Mouse (Mus musculus) regulatory T cell (primary cell): ENCODE measurements around the gene Taf4.

Experiments
- in situ Hi-C: fragments of 300-600 bp; cut with MboI, MseI; formaldehyde crosslinking; loops from one replicate; pipeline ENCODE4 v1.15.1; 2025; ENCODE audit warnings: high pct_unique_total_duplicates

Taf4 gene

GRCm38 (mm10) chr2:179984830-179985229, 8.4 kb upstream of the Taf4 start:
- in situ Hi-C loops, result no loop called here

GRCm38 (mm10) chr2:179982715-179983114, 6.3 kb upstream of the Taf4 start:
- in situ Hi-C loops, result no loop called here

- in situ Hi-C loops, result no loop called here
These were observed 4.2 kb upstream of the Taf4 start for GRCm38 (mm10) chr2:179980616-179981015.

- in situ Hi-C loops, result loop anchor here (10.0 kb wide), 1 partner anchor 45 kb away; the partner anchor contains the start of gene Lsm14b
These were observed 3.4 kb upstream of the Taf4 start for GRCm38 (mm10) chr2:179979836-179980235.

- in situ Hi-C loops, result loop anchor here (10.0 kb wide), 1 partner anchor 47 kb away; the partner anchor contains the start of gene Lsm14b
These were observed 1.8 kb upstream of the Taf4 start for GRCm38 (mm10) chr2:179978250-179978649.

GRCm38 (mm10) chr2:179977344-179978025, 1.0 kb upstream of the Taf4 start:
- in situ Hi-C loops, result loop anchor here (10.0 kb wide), 1 partner anchor 47 kb away; the partner anchor contains the start of gene Lsm14b

GRCm38 (mm10) chr2:179976295-179976627, 185 bp downstream of the Taf4 start:
- in situ Hi-C loops, result loop anchor here (10.0 kb wide), 1 partner anchor 49 kb away; the partner anchor contains the start of gene Lsm14b

- in situ Hi-C loops, result loop anchor here (10.0 kb wide), 1 partner anchor 49 kb away; the partner anchor contains the start of gene Lsm14b
These were observed 595 bp downstream of the Taf4 start for GRCm38 (mm10) chr2:179975851-179976250.

- in situ Hi-C loops, result loop anchor here (10.0 kb wide), 1 partner anchor 50 kb away; the partner anchor contains the start of gene Lsm14b
These were observed 1.6 kb downstream of the Taf4 start for GRCm38 (mm10) chr2:179974651-179975471.

- in situ Hi-C loops, result loop anchor here (10.0 kb wide), 1 partner anchor 51 kb away; the partner anchor contains the start of gene Lsm14b
These were observed 2.4 kb downstream of the Taf4 start for GRCm38 (mm10) chr2:179973871-179974628.

- in situ Hi-C loops, result loop anchor here (10.0 kb wide), 1 partner anchor 52 kb away; the partner anchor contains the start of gene Lsm14b
These were observed 4.0 kb downstream of the Taf4 start for GRCm38 (mm10) chr2:179972406-179972805.

GRCm38 (mm10) chr2:179971891-179972290, 4.6 kb downstream of the Taf4 start:
- in situ Hi-C loops, result loop anchor here (10.0 kb wide), 1 partner anchor 53 kb away; the partner anchor contains the start of gene Lsm14b

- in situ Hi-C loops, result no loop called here
These were observed 7.3 kb downstream of the Taf4 start for GRCm38 (mm10) chr2:179969137-179969536.

- in situ Hi-C loops, result no loop called here
These were observed 8.8 kb downstream of the Taf4 start for GRCm38 (mm10) chr2:179967633-179968032.

GRCm38 (mm10) chr2:179961420-179961819, 15.0 kb downstream of the Taf4 start:
- in situ Hi-C loops, result loop anchor here (5.0 kb wide), 1 partner anchor 301 kb away; no protein-coding TSS in a partner anchor

- in situ Hi-C loops, result loop anchor here (5.0 kb wide), 1 partner anchor 302 kb away; no protein-coding TSS in a partner anchor
These were observed 16.1 kb downstream of the Taf4 start for GRCm38 (mm10) chr2:179960327-179960726.

GRCm38 (mm10) chr2:179959391-179959790, 17.1 kb downstream of the Taf4 start:
- in situ Hi-C loops, result no loop called here

GRCm38 (mm10) chr2:179951542-179952524, 24.6 kb downstream of the Taf4 start:
- in situ Hi-C loops, result no loop called here

- in situ Hi-C loops, result no loop called here
These were observed 27.6 kb downstream of the Taf4 start for GRCm38 (mm10) chr2:179948820-179949219.

GRCm38 (mm10) chr2:179947607-179948006, 28.8 kb downstream of the Taf4 start:
- in situ Hi-C loops, result no loop called here
